Mouse (Mus musculus) kidney, adult 11 months (tissue): ENCODE results near the gene Nt5dc3.

Experiments
- DNase-seq: peaks from one replicate; pipeline ENCODE4 v3.0.0; 2022

Gene Nt5dc3

DNA sequence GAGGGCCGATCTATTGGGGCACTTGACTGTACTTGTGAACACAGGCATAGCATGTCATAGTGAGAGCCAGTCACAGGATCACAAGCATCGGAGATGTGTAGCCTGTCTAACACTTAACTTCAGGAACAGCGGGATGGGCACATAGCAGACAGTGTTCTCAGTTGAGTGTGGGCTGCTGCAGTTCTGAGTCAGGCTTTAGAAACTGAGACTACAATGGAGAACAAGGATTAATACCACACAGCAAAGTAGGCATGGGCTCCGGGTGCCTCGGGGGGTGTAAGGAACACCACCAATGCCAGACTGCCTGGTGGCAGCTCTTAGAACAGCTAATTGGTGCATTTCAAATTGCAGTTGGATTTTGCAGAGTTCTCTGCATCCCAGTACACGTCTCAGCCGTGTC is 42.2 kb downstream of the Nt5dc3 start:
- no peak for DNase-seq

DNA sequence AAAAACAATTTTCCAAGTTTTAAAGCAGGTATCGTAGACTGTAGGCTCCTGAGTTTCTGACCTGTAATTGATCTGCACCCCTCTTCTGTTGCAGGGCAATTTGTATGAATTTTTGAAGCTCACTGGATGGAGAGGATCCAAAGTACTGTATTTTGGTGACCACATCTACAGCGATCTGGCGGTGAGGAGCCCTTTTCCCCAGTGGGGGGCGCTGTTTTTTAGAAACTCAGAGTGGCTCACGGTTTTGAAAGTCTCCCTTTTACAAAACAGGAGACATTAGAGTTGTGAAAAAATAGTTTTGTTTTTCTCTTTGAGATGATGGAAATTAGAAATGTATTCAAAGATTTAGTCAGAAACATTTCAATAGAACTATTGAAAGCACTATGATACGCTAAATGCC is 45.3 kb downstream of the Nt5dc3 start:
- no peak for DNase-seq

DNA sequence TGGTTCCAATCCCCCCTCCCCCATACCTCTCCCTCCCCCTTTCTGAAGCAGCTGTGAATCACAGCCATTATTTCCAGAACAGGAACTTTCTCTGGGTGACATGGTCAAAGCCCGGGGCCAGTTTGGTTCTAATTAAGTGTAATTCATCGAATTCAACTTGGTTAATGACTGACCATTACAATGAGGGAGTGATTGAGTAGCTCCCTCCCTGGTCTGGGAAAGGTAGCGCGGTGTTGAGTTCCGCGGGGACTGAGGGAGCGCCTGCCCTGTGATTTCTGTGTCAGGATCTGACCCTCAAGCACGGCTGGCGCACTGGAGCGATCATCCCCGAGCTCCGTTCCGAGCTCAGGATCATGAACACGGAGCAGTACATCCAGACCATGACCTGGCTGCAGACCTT is 46.1 kb downstream of the Nt5dc3 start:
- peak; percentile 55 for DNase-seq

DNA sequence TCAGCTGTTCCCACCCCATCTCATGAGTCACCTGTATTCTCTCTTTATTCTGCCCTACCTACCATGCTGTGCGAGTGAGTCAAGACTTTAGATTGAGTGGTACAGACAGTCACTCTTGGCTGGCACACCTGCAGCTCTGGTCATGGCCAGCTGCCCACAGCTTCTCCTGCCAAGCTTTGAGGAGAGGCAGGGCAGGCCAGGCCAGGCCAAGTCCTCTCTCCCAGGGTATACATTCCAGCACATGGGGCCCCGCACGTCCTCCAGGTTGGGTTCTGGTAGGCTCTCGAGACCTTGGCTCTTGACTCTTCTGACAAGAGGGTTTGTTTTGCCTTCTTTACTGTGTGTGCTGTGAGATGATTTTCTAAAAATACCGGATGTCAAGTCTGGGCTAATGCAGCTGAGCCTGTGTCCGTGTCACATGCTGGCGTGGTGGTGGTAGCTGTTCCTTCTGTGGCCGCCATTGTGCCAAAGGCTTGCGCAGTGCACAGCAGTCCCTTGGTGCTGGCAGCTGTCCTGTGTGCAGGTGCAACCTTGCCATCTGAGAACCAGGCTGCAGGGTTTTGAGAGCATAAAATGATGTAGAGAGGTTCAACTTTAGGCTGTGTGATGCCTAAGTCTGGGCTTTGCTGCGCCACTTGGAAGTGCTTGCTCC is 47.2 kb downstream of the Nt5dc3 start:
- DNase-seq: peak; percentile 85

DNA sequence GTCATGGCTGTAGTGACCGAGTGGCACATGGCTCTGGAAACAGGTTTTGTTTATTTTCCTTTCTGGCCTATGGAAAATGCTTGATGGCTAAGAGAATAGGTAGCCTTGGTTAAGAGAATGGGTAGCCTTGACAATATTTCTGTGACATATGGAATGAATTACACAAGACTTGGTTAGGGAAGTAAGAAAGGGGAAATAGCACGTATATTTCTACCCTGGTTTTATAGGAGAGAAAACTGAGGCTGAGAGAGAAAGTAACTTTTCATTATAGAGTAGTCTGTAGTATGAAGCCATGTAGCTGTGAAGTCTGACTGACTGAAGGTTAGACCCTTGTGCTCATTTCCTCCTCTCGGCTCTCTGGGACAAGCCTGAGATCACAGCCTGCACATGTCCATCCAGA is 48.1 kb downstream of the Nt5dc3 start:
- no peak for DNase-seq

DNA sequence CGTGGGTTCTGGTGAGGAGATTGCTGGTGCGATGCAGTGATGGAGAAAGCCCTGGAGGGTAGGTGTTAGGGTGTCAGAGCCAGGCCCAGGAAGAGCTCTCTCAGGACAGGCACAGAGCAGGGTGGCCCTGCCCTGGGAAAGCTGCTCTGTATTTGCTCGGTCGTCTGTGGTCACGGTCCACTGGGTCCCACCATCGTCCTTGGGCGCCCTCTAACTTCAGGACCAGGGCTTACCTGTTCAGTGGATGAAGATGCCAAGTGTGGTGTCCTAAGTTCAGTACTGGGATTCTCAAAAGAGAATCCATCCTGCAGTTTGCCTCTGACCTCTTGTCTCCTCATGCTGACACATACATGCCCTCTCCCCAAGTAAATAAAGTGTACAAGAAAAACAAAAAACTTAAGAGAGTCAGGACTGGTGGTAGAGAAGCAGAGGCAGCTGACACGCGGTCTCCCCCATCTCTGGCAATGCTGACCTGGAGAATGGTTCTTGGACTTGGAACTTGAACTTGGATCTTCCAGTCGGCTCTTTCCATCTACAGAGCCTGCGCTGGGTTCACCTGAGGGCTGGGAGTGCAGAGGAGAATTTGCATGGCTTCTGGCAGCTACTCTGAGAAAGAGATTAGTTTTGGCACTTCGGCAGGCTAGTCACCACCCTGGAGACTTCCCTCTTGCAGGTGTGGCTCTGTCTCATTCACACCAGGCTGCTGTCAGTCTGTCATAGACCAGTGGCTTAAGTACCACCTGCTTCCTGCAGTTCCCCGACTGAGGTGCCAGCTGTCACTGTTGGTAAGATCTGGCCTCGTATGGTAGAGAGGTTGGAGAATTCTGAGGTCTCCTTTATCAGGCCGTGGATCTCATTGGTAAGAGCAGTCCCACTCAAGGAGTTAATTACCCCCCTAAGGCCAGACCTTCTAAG is 49.7 kb downstream of the Nt5dc3 start:
- DNase-seq: peak; percentile 81

DNA sequence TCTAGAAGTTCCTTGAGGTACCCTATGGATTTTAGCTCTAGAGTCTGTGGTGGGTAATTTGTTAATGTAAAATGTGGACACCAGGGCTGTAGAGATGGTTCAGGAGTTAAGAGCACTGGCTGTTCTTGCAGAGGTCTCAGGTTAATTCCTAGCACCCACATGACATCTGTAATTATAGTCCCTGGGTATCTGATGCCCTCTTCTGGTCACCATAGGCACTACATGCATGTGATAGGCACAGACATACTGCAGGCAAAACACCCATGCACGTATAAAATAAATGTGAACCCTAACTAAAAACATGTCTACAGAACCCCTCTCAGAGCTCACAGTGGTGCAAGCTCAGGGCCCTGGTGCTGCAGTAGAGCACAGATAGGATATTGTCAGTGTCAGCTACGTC is 50.7 kb downstream of the Nt5dc3 start:
- no peak for DNase-seq

DNA sequence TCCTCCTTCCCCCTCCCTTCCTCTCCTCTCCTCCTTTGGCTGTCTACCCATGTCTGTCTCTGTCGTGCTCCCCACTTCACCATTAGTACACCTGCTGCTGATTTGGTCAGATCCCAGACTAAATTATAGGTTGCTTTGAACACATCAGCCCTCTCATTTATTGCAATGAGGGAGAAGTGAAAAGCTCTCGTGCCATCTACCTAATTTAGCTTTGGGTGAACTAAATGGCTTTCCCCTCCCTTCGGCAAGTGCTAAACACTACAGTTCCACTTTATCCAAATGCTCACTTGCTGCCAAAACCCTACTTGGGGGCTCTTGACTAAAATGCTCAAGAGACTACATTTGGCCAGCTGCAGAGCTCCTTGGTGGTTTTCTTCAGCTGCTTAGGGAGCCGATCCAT is 58.0 kb downstream of the Nt5dc3 start:
- DNase-seq: no peak

DNA sequence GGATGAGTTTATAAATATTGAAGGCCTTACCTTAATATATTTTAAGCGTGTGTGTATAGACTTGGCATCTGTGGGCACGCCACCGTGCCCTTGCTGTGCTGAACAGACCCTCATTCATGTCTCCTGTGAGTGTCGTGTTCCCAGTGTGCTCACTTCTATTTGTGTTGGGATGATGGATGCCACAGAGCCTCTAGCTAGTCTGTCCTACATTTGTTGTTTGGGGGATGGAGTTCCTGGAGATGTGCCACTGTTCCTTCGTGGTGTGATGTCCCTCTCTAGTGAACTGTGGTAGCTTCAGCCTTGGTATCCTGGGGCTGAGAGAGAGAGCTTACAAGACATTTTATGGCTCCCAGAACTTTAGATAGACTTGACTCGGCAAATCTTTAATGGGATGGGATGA is 60.0 kb downstream of the Nt5dc3 start:
- no peak for DNase-seq

DNA sequence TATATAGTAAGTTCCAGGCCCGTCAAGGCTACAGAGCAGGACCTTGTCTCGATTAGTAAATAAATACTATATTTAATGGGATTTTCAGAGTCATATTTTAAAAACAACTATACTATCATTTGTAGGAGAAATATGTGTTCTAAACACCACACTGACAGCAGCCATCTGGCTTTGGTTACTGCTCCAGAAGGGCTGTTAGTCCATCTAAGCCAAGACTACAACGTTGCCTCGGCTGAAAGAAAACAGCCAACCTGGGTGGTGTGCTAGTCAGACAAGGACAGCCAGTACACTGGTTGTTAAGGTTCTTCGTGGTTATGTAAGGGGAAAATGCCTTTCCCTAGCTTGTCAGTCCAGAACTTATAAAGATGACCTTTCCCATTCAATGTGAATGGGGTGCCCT is 63.9 kb downstream of the Nt5dc3 start:
- DNase-seq: no peak

DNA sequence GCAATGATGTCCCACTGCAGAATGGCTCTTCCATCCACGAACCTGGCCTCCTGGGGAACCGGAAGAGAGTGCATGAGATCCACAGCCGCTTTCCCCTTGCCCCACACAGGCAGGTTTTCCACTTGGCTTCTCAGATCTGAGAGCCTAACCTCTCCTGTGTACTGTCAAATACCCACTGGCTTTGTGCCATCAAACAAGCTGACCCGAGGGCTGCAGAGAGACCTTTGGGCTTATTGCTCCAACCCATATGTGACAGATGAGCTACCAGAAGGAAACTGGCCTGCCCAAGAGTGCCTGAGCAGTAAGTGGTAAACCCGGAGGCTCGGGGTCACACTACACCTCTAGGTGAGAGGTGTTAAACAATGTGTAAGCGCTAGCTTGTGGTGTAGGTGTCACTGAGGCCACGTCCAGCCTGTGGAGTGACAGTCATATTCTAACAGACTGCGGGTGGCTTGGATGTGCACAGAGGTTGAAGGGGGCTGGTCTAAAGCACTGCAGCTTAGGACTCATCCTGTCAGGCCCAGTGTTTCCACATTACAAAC is 68.2 kb downstream of the Nt5dc3 start:
- DNase-seq: peak; percentile 65

DNA sequence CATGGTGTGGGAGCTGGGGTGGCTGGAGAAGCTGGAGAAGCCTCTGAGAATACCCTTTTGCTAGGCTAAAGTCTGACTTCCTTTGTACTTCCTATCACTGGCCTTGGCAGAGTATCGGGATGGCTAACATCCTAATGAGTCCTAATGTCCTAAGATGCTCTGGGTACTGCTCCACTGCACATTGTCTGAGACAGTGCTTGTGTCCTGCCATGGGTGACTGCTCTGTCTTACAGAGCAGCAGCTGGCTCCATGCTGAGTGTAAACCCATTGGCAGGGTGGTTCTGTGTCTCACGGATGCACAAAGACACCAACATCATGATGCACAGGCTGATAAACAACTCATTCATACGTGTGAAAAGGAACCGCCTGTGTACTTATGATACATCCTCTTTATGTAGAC is 70.3 kb downstream of the Nt5dc3 start:
- DNase-seq: no peak

DNA sequence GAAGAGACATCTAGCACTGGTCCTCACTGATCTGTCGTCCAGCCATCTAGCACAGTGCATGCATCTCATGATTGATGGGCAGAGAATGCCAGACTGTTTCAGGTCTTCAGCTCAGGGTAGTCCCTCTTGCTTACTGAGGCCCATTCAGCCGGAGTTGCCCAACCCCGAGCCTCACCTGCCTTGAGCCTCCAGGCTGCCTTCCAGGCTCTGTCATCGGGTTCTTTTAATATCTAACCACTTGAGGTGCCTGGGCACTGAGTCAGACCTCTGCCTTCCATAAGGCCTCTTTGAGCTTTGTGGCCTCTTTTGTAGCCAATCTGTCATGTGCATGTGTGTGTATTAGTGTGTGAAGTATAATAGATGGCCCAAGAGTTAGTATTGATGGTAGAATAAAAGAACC is 70.7 kb downstream of the Nt5dc3 start:
- no peak for DNase-seq

DNA sequence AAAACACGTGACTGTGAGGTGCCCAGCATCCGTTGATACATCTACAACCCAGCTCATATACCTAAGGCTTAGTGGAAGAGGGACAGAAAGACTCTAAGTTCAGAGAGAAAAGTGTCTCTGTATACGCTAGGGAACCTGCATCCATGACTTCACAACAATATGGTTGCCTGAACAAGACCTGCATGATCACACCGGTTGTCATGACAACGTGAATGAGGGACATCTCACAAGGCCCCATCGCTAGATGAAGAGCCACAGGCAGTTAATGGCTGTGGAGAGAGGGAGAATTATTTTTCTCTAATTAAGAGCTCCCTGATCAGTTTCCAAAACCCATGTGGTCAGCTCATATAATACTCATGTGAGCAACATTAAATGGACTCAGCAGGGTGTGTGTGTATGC is 73.4 kb downstream of the Nt5dc3 start:
- no peak for DNase-seq

DNA sequence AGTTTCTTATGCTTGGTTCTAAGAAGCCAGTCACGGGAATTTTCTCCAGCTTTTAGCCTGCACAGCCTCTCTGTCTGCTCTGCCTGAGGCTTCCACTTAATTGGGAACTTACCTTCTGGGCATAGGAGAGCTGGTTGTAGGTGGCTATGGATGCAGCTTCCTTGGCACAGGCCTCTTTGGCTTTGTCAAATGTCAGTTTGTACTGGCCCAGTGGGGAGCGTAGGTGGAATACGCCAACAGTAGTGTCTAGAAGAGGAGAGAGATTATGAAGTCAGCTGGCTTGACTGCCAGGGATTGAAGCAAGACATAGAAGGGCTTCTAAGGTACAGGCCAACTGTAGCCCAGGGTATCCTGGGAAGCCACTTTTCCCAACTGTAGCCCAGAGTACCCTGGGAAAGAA is 74.6 kb downstream of the Nt5dc3 start:
- DNase-seq: no peak

DNA sequence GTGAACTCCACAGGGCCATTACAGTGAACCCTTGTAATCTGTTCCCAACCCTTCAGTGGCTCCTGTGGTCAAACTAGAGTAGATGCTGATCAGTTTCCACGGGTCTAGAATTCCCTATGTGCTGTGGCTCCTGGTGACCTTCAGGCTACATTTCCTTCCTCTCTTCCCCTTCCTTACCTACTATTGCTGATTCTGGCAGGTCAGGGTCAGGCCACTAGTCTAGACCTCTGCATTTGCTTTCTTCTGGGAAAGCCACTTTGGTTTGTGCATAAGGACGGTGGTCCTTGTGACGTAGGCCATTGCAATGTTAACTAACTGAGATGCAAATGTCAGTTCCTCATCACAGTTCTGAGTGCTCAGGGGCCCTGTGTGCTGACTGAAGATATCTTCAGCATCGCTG is 81.6 kb downstream of the Nt5dc3 start:
- DNase-seq: no peak

DNA sequence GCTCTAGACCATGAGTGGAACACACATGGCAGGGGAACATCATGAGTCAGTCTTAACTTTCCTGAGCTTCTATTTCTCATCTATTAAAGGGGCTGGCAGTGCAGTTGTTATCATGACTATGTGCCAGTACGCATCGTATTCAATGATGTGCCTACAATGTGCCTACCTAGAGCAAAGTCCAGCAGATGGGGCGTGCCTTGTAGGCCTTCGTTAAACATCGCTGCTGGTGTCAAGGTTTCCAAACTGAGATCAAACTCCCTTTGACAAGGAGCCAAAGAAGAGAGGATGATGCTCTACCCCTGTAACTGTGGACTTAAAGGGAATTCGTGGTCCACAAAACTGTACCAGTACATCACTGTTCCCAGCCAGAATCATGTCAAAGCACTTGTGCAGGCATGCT is 83.7 kb downstream of the Nt5dc3 start:
- peak; percentile 73 for DNase-seq

DNA sequence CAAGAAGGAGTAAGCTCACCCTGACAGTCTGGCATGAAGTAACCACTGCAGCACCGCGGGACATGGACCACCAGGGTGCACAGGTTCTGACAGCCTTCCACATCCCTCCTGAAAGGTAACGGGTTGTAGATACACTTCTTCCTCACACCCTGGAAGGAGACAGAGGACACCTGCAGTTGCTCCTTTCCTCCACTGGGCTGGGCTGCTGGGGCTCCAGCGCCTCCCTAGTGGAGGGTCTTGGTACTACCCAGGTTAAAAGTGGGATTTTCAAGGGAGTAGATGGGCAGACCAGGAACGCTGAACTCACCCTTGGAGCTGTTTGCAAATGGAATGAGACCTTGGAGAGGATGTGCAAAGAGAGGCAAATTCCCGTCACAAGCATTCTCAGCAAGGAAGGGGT is 84.6 kb downstream of the Nt5dc3 start:
- no peak for DNase-seq

DNA sequence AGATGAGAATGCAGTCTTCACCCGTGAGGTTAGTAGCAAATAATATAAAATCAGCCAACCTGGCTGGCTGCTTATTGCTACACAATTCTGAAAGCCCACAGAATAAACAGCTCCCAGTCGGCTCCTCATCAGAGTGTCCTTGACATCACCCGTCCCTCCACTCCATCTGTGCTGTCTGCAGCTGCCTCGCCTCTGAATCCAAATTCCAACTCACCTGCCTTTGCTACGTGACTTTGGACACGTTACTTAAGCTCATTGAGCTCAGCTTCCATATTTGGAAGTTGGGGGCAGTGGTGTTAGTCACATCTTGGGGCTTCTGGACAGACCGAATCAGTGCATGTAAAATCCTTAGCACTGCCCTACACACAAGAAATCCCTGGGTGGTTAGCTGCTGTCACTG is 93.3 kb downstream of the Nt5dc3 start:
- DNase-seq: no peak

DNA sequence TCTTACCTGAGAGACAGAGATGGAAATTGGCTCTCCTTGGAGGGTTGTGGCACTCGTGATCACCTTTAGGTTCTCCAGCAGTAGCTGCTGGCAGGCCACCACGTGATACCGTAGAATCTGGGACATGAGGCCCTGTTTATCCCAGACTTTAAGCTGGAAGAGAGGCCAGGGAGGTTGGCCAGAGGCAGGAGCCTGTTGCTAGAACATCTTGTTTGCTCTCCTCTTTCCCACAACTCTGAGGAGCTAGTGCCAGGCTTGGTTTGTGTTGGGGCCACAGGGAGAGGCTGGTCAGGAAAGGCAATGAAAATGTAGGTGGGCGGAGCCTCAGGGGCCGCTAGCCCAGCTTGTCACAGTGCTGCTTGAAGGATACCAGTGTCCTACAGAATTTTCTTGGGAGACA is 93.8 kb downstream of the Nt5dc3 start:
- no peak for DNase-seq

DNA sequence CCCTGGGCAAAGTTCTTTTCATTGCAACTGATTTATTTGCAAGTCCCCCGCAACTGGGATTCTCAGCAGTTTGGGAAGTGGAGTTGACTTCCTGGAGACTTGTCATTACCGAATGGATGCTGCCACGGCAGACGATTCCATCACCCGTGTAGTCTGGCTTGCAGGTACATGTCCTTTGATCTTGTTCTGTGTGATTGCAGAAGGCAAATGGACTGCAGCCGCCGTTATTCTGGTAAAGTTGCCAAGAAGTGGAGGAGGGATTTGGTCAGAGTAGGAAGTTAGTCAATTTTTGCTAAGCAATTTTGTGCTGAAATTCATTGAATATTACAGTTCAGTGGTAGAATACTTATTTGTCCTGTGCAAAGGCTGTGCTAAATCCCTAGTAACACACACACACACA is 99.9 kb downstream of the Nt5dc3 start:
- peak; percentile 24 for DNase-seq

DNA sequence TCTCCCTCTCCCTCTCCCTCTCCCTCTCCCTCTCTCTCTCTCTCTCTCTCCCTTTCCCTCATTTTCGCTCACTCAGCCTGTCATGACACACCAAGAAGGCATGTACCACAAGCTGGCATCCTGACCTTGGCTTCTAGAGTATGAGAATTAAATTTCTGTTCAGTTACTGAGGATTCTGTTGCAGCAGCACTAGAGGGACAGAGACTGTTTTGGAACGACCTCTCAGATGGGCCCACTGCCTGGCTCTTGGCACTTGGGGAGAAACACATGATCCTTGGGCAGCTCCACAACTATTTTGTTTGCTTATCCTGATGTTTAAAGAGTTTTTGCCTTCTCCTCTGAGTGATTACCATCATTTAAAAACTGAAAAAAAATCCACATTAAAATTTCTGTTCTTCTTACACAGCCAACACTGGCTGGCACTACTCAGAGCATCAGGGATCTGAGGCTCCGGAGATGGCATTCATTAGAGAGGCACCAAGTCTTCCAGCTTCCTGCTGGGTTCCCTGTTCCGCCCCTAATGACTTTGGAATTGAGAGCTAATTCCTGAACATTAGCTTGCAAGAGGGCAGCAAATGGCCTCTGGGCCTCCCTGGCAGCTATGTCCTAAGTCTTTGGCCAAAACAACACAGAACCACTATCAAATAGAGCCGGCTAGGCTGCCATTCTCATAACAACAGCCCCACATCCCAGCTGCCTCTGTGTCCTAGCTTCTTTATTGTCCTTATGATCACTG is 101.4 kb downstream of the Nt5dc3 start:
- no peak for DNase-seq

DNA sequence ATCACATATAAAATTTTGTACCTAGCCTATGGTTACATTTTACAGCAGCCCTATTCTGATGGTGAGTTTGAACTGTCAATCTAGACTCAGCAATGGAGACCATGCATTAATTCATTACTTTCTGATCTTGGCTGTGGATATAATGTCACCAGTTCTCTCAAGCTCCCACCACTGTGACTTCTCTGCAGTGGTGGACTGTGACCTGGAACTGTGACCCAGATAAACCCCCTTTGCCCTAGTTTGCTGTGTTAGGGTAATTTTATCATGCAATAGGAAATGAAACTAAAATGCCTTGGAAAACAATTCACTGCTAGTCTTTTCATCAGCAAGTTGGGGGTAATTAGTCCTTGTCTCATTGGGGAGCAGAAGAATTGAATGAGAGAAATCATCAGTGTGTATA is 102.6 kb downstream of the Nt5dc3 start:
- no peak for DNase-seq

DNA sequence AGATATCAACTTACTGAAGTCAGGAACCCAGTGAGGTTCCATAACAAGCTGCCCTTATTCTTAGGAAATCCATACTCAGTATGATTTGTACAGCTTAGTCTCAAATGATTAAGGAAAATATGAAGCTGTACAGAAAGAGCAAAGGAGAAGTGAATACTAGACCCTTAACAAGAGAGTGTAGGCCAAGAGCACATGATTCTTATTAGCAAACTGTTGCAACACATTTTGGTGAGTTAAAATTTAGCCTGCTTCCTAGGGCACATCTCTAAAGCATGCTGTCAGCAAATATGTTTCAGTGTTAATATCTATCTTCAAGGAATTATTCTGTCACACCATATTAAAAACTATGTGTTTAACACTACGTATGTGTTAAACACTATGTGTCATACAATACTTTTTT is 107.6 kb downstream of the Nt5dc3 start:
- DNase-seq: no peak
